Mouse (Mus musculus) forebrain, embryonic 13.5 days (tissue): ENCODE measurements at regions not wholly inside any gene's neighbourhood (a gene's known extent, or its start where the extent isn't known, plus 50 kb on each side); places are given as distances from the start of the nearest gene placed in this dataset.

Source experiments
- ATAC-seq: fragments of 200-750 bp; cut with Nextera tagmentation; 2 replicates; pipeline ENCODE4 v1.8.0; 2017
- H3K27ac ChIP-seq: fragments of 300-500 bp; sonication (generic); 2 replicates; pipeline ENCODE4 v1.5.1; 2015; ENCODE audit warnings: inconsistent platforms, mild to moderate bottlenecking, moderate library complexity
- H3K27me3 ChIP-seq: fragments of 300-500 bp; sonication (generic); 2 replicates; pipeline ENCODE4 v1.6.1; 2015; ENCODE audit warnings: mild to moderate bottlenecking, inconsistent platforms
- H3K36me3 ChIP-seq: fragments of 300-500 bp; sonication (generic); 2 replicates; pipeline ENCODE4 v1.6.1; 2015; ENCODE audit warnings: mild to moderate bottlenecking, inconsistent platforms; ENCODE audit not compliant: poor library complexity, severe bottlenecking
- H3K4me1 ChIP-seq: fragments of 300-500 bp; sonication (generic); 2 replicates; pipeline ENCODE4 v1.6.1; 2015; ENCODE audit warnings: inconsistent platforms
- H3K4me2 ChIP-seq: fragments of 300-500 bp; sonication (generic); 2 replicates; pipeline ENCODE4 v1.6.1; 2015; ENCODE audit warnings: inconsistent platforms, mild to moderate bottlenecking, moderate library complexity
- H3K4me3 ChIP-seq: fragments of 300-500 bp; sonication (generic); 2 replicates; pipeline ENCODE4 v1.5.1; 2015; ENCODE audit warnings: mild to moderate bottlenecking, inconsistent platforms
- H3K9ac ChIP-seq: fragments of 300-500 bp; sonication (generic); 2 replicates; pipeline ENCODE4 v1.6.1; 2015; ENCODE audit warnings: mild to moderate bottlenecking, inconsistent platforms
- H3K9me3 ChIP-seq: fragments of 300-500 bp; sonication (generic); replicated peaks from 2 replicates; pipeline ENCODE4 v1.6.1; 2016; ENCODE audit warnings: inconsistent platforms
- WGBS: fragments of 180-500 bp; shearing (Covaris S2); methylation state at CpG from one replicate; pipeline ENCODE4 v1.1.7; 2015; 5-methylcytosine and 5-hydroxymethylcytosine counted together

GRCm38 (mm10) chr6:52417439-52418124, 104.3 kb downstream of the Evx1 start:
- no peak overlapping the region for H3K9ac ChIP-seq
- H3K27me3 ChIP-seq = no peaks in the 10 kb centered on the region; the same call in 1 of the 2 replicates
- H3K4me3 ChIP-seq = no peak overlapping the region
- H3K9me3 ChIP-seq = no peaks in the 10 kb centered on the region
- H3K27ac ChIP-seq = no peak overlapping the region
- H3K4me1 ChIP-seq = peaks cover 28% of the 10 kb centered on the region
- WGBS = 35% methylated on average over 10 of the region's 10 CpGs
- no peaks in the 10 kb centered on the region for H3K36me3 ChIP-seq
- H3K4me2 ChIP-seq = no peak overlapping the region
- peak; percentile 77; the same call in 1 of the 2 replicates for ATAC-seq

GRCm38 (mm10) chr6:52418451-52419170, 105.3 kb downstream of the Evx1 start:
- H3K27me3 ChIP-seq = no peaks in the 10 kb centered on the region; the same call in 1 of the 2 replicates
- no peaks in the 10 kb centered on the region for H3K9me3 ChIP-seq
- no peak overlapping the region for H3K27ac ChIP-seq
- H3K4me2 ChIP-seq = no peak overlapping the region
- WGBS = 34% methylated on average over 12 of the region's 12 CpGs
- H3K4me1 ChIP-seq = peaks cover 28% of the 10 kb centered on the region
- ATAC-seq = no peak
- no peak overlapping the region for H3K9ac ChIP-seq
- no peaks in the 10 kb centered on the region for H3K36me3 ChIP-seq
- H3K4me3 ChIP-seq = no peak overlapping the region

- no peak overlapping the region for H3K4me2 ChIP-seq
- no peaks in the 10 kb centered on the region; the same call in 1 of the 2 replicates for H3K27me3 ChIP-seq
- no peaks in the 10 kb centered on the region for H3K36me3 ChIP-seq
- H3K9ac ChIP-seq = no peak overlapping the region
- no peak for ATAC-seq
- H3K9me3 ChIP-seq = no peaks in the 10 kb centered on the region
- no peak overlapping the region for H3K27ac ChIP-seq
- WGBS = 82% methylated on average over 7 of the region's 7 CpGs
- H3K4me3 ChIP-seq = no peak overlapping the region
- H3K4me1 ChIP-seq = peaks cover 28% of the 10 kb centered on the region
Measured at GRCm38 (mm10) chr6:52420276-52420970, 107.1 kb downstream of the Evx1 start.

- ATAC-seq = no peak
- 86% methylated on average over 6 of the region's 6 CpGs for WGBS
- no peaks in the 10 kb centered on the region for H3K9me3 ChIP-seq
- no peaks in the 10 kb centered on the region for H3K36me3 ChIP-seq
- no peak overlapping the region for H3K27ac ChIP-seq
- H3K4me3 ChIP-seq = no peak overlapping the region
- no peak overlapping the region for H3K4me2 ChIP-seq
- H3K4me1 ChIP-seq = peaks cover 20% of the 10 kb centered on the region
- no peaks in the 10 kb centered on the region; the same call in 1 of the 2 replicates for H3K27me3 ChIP-seq
- H3K9ac ChIP-seq = no peak overlapping the region
Measured at GRCm38 (mm10) chr6:52421771-52422170, 108.5 kb downstream of the Evx1 start.

GRCm38 (mm10) chr6:52422686-52423085, 109.4 kb downstream of the Evx1 start:
- no peak for ATAC-seq
- 86% methylated on average over 10 of the region's 10 CpGs for WGBS
- no peak overlapping the region for H3K27ac ChIP-seq

DNA sequence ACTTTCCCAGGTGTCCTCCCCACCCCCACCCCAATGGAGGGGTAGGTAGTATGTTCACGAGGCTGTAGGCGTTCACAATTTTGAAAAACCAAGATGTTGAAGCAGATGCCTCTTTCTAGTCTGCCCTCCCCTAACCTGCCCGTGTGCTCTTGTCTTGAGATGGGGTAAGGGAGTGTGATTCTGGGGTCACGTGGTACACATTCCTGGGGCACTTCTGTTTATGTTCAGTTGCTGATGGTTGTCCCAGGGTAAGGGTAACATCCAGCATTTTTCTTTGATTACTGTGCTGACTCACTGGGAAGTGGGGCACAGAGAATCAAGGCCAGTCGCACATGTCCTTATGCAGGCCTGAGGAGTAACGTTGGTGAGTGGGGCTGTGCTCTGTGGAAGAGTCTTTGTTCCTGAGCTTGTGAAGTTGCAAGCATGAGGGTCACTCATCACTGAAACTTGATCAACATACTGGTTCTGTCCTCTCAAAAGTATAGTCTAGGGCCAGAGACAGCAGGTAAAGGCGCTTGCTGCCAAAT, 110.3 kb downstream of the Evx1 start:
- H3K27me3 ChIP-seq = no peaks in the 10 kb centered on the region; the same call in 1 of the 2 replicates
- peaks cover 2% of the 10 kb centered on the region for H3K4me1 ChIP-seq

More at GRCm38 (mm10) chr6:52422686-52423085, 109.4 kb downstream of the Evx1 start:
- Histone ChIP-seq H3K4me2 (no peak overlapping the region), H3K36me3 (no peaks in the 10 kb centered on the region), H3K4me1 (peaks cover 11% of the 10 kb centered on the region), H3K9me3 (no peaks in the 10 kb centered on the region), H3K4me3 (no peak overlapping the region), H3K9ac (no peak overlapping the region), H3K27me3 (no peaks in the 10 kb centered on the region; the same call in 1 of the 2 replicates)

DNA sequence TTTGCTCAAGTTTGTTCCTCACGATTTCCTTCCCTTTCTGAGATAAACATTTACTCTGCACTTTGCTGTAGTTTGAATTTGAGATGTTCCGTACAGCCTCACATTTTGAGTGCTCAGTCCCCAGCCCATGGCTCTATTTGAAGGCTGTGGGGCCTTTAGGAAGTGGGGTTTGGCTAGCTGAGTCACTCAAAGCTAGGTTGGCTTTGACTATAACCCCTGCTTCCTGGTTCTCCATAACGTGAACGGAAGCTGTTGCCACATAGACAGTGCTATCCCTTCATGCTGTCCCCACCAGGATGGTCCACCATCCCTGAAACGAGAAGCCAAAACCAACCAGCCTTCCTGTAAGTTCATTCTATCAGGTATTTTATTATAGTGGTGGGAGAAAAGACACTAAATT, 111.1 kb downstream of the Evx1 start:
- Histone ChIP-seq H3K4me3 (no peak overlapping the region), H3K4me1 (no peaks in the 10 kb centered on the region), H3K4me2 (no peak overlapping the region), H3K9me3 (no peaks in the 10 kb centered on the region), H3K9ac (no peak overlapping the region), H3K27me3 (no peaks in the 10 kb centered on the region; the same call in 1 of the 2 replicates), H3K27ac (no peak overlapping the region), H3K36me3 (no peaks in the 10 kb centered on the region)
- 94% methylated on average over 5 of the region's 5 CpGs for WGBS
- ATAC-seq = no peak

More for the DNA sequence above, 110.3 kb downstream of the Evx1 start:
- Histone ChIP-seq H3K9me3 (no peaks in the 10 kb centered on the region), H3K27ac (no peak overlapping the region), H3K4me2 (no peak overlapping the region), H3K9ac (no peak overlapping the region), H3K36me3 (no peaks in the 10 kb centered on the region), H3K4me3 (no peak overlapping the region)
- ATAC-seq = no peak
- WGBS = 85% methylated on average over 7 of the region's 7 CpGs

DNA sequence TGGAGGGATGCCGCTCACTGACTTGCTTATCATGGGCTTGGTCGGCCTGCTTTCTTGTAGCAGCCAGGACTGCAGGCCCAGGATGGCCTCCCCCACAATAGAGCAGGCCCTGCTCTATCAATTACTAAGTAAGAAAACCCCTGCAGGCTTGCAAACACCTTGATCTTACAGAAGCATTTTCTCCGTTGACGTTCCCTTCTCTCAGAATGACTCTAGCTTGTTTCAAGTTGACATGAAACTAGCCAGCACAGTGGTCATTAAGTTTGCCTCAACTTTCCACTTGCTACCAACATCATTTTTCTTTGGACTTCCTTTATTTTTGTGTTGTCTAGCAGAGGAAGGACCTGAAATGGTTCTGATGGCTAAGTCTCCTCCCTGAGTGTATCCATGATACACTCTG, 111.8 kb downstream of the Evx1 start:
- Histone ChIP-seq H3K9ac (no peak overlapping the region), H3K4me1 (no peaks in the 10 kb centered on the region), H3K27me3 (no peaks in the 10 kb centered on the region), H3K36me3 (no peaks in the 10 kb centered on the region), H3K4me2 (no peak overlapping the region), H3K4me3 (no peak overlapping the region), H3K27ac (no peak overlapping the region), H3K9me3 (no peaks in the 10 kb centered on the region)
- no peak for ATAC-seq
- WGBS = 89% methylated on average over 4 of the region's 4 CpGs

- H3K4me2 ChIP-seq = no peak overlapping the region
- no peaks in the 10 kb centered on the region for H3K27me3 ChIP-seq
- no peak overlapping the region for H3K9ac ChIP-seq
- H3K4me3 ChIP-seq = no peak overlapping the region
- H3K4me1 ChIP-seq = no peaks in the 10 kb centered on the region
- 75% methylated on average over 11 of the region's 11 CpGs for WGBS
- ATAC-seq = no peak
- no peaks in the 10 kb centered on the region for H3K9me3 ChIP-seq
- H3K36me3 ChIP-seq = no peaks in the 10 kb centered on the region
- H3K27ac ChIP-seq = no peak overlapping the region
Measured at GRCm38 (mm10) chr6:52428489-52429203, 115.3 kb downstream of the Evx1 start.

DNA sequence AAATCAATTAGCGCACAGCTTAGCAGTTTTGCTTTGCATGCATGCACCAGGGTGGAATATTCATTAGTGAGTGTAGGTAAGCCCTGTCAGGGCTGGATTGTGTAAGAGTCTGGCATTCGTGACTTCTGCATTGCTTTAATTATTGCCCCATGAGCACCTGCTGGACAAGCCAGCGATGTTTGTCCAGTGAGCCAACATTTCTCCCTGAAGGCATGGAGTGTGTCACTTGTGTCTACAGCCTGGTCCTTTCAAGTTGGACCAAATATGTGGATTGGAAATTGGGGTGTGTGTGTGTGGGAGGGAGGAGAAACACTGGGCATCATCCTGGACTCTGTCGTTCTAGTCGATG, 115.9 kb downstream of the Evx1 start:
- H3K4me3 ChIP-seq = no peak overlapping the region
- H3K4me1 ChIP-seq = no peaks in the 10 kb centered on the region
- H3K4me2 ChIP-seq = no peak overlapping the region
- H3K36me3 ChIP-seq = no peaks in the 10 kb centered on the region
- H3K9me3 ChIP-seq = no peaks in the 10 kb centered on the region
- no peak overlapping the region for H3K27ac ChIP-seq
- no peak overlapping the region for H3K9ac ChIP-seq
- no peak for ATAC-seq
- no peaks in the 10 kb centered on the region for H3K27me3 ChIP-seq
- WGBS = 88% methylated on average over 5 of the region's 5 CpGs

GRCm38 (mm10) chr6:52433234-52433633, 119.9 kb downstream of the Evx1 start:
- no peaks in the 10 kb centered on the region for H3K27me3 ChIP-seq
- ATAC-seq = no peak
- H3K9me3 ChIP-seq = no peaks in the 10 kb centered on the region
- H3K4me1 ChIP-seq = no peaks in the 10 kb centered on the region
- H3K27ac ChIP-seq = no peak overlapping the region
- H3K9ac ChIP-seq = no peak overlapping the region
- no peaks in the 10 kb centered on the region for H3K36me3 ChIP-seq
- WGBS = 81% methylated on average over 2 of the region's 2 CpGs
- H3K4me2 ChIP-seq = no peak overlapping the region
- H3K4me3 ChIP-seq = no peak overlapping the region
